Mouse (Mus musculus) ES-E14 (cell line): ENCODE measurements around the gene Stxbp6.

Experiments used
- MAFK ChIP-seq: IDR thresholded peaks from 2 replicates; pipeline ENCODE4 v1.6.1; 2014; ENCODE audit warnings: mild to moderate bottlenecking, low read depth, low read length, inconsistent platforms; ENCODE audit not compliant: insufficient read depth
- ZC3H11A ChIP-seq: IDR thresholded peaks from 2 replicates; pipeline ENCODE4 v1.6.1; 2012; ENCODE audit warnings: low read depth, mild to moderate bottlenecking, inconsistent platforms, low read length, borderline replicate concordance
- ZNF384 ChIP-seq: IDR thresholded peaks from 2 replicates; pipeline ENCODE4 v1.6.1; 2012; ENCODE audit warnings: low read depth, low read length, inconsistent platforms

DNA sequence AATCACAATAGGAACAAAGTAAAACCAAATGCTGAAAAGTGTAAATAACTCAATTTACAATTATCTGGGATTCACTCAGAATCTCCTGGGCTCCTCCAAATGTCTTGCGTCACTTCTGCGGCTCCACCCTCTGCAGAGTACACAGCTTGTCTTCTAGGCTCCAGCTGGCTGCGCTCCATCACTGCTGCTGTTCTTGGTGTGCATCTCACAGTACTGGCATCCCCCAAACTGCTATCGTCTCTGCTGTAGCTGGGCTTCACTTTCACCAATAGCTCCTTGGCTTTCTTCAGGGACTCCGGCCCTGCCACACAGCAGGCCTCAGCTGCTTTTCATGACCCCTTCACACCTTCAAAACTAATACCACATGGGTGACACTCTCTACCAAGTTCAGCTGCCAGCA is 10.9 kb downstream of the Stxbp6 start:
- TF ChIP-seq MAFK (no peak), ZC3H11A (no peak), ZNF384 (no peak)
